13 mouse cellular contexts compared by ENCODE assay signal in the genomic region with DNA sequence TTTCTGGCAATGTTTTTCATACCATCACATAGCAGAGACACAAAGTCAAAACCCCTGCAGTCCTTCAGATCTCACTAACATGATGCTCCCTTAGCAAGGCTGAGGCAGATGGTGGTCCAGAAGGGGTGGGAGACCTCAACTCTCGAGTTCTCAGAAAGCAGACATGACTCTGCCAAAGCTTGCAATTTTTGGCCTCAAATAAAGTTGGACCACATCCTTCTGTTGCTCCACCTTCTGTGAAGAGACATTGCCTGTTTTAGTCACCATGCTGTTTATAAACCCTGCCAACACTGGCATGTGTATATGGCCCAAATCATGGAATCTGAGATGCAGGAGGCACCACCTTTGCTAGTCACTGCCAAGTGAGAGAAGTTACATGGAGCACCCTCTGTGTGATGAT.
"Had no signal": no experiment of that assay in that cellular context is flagged by ENCODE, and none has a peak within 500 bp of the region (broad histone marks: within the 10 kb centered on the region; RNA-seq: fewer than 3 reads in every experiment).

No protein-coding gene starts in this region.

- H3K4me3 ChIP-seq: kidney, embryonic 15.5 days; liver, embryonic 13.5 days had no signal

- H3K4me1 ChIP-seq: kidney, embryonic 15.5 days; liver, embryonic 13.5 days had no signal

- DNase-seq: kidney, adult 8-10 months; kidney, postnatal 10 days; kidney, postnatal 36 days; layer of hippocampus, adult 9-11 months; liver, embryonic 13.5 days; lung, adult 2 months; lung, postnatal 14 days; lung, postnatal 4 days; midbrain, embryonic 14.5 days; thymus, adult 18-20 months; thymus, postnatal 36 days had no signal

- H3K27me3 ChIP-seq: kidney, embryonic 15.5 days; liver, embryonic 13.5 days had no signal

- H3K4me2 ChIP-seq: kidney, embryonic 15.5 days; liver, embryonic 13.5 days; midbrain, embryonic 11.5 days had no signal

- H3K9me3 ChIP-seq: kidney, embryonic 15.5 days; liver, embryonic 13.5 days had no signal

- H3K27ac ChIP-seq: kidney, embryonic 15.5 days; liver, embryonic 13.5 days had no signal

- H3K36me3 ChIP-seq: kidney, embryonic 15.5 days; liver, embryonic 13.5 days had no signal

- H3K9ac ChIP-seq: kidney, embryonic 15.5 days; liver, embryonic 13.5 days had no signal
